Mouse (Mus musculus): ENCODE data around the gene Tes. TPM values are rescaled to one million over a fixed set of nuclear protein-coding genes. Genes with fewer than 3 reads are reported as not detected.

Tes gene
- total and polyA plus RNA-seq, 3 experiments = not detected

GRCm38 (mm10) chr6:17079826-17080225, 14.9 kb downstream of the Tes start:
- dilution Hi-C loops (cut with MboI; ENCODE audit: extremely low pct_ligation_motif_present, extremely low pct_unique_long_range_greater_than_20kb, low sequenced_read_pairs) (no loop called here), in situ Hi-C loops (cut with MboI; ENCODE audit: low pct_ligation_motif_present, low pct_unique_long_range_greater_than_20kb, low sequenced_read_pairs) (no loop called here)
- TF ChIP-seq SIN3A (IDR thresholded peaks at IDR 0.05; ENCODE audit: low read length) (no peak), USF2 (conservative IDR thresholded peaks at IDR 0.05; ENCODE audit: low read depth, low read length) (no peak), ETS1 (conservative IDR thresholded peaks at IDR 0.05; ENCODE audit: low read depth, low read length) (no peak), POLR2A (IDR thresholded peaks at IDR 0.05; ENCODE audit: low read depth, low read length) (no peak), PAX5 (IDR thresholded peaks at IDR 0.05; ENCODE audit: low read length) (no peak), ZKSCAN1 (IDR thresholded peaks at IDR 0.05; ENCODE audit: borderline replicate concordance, low read depth, low read length) (no peak), USF1 (IDR thresholded peaks at IDR 0.05; ENCODE audit: low read depth, low read length) (no peak), MAZ (IDR thresholded peaks at IDR 0.05; ENCODE audit: low read depth, low read length) (no peak), NRF1 (IDR thresholded peaks at IDR 0.05; ENCODE audit: low read depth, low read length) (no peak), BHLHE40 (IDR thresholded peaks at IDR 0.05; ENCODE audit: low read depth, low read length) (no peak)
- Histone ChIP-seq H3K9ac (ENCODE audit: insufficient read depth, low read depth) (no peak overlapping the region), H3K4me3 (replicated peaks in 1 of 3; ENCODE audit: low read depth in 2 of 3, low read length in 2 of 3, poor library complexity in 1 of 3) (no peak overlapping the region), H3K4me1 (ENCODE audit: control insufficient read depth in 1 of 2, insufficient read depth in 2 of 2) (no peaks in the 10 kb centered on the region), H3K27me3 (replicated peaks) (no peaks in the 10 kb centered on the region), H3K27ac (ENCODE audit: insufficient read depth, low read depth) (no peak overlapping the region), H3K79me2 (replicated peaks; ENCODE audit: control insufficient read depth, extremely low read depth, insufficient read depth, poor library complexity, severe bottlenecking) (no peaks in the 10 kb centered on the region), H3K4me2 (ENCODE audit: insufficient read depth, low read depth, poor library complexity, severe bottlenecking) (no peak overlapping the region), H3K36me3 (replicated peaks in 1 of 2; ENCODE audit: control insufficient read depth in 1 of 2, insufficient read depth in 1 of 2, low read length in 1 of 2) (no peaks in the 10 kb centered on the region), H3K9me3 (replicated peaks; ENCODE audit: low read length) (no peaks in the 10 kb centered on the region)
- no peak for DNase-seq (ENCODE audit: extremely low read depth)

- peaks cover 0 to 2% of the 10 kb centered on the region in 2 experiments; a peak in 2 of 4 replicates for H3K4me1 ChIP-seq (ENCODE audit: control insufficient read depth in 1 of 2, insufficient read depth in 2 of 2)
- H3K9me3 ChIP-seq (replicated peaks; ENCODE audit: low read length) = no peaks in the 10 kb centered on the region
- dilution Hi-C loops (cut with MboI; ENCODE audit: extremely low pct_ligation_motif_present, extremely low pct_unique_long_range_greater_than_20kb, low sequenced_read_pairs) (no loop called here), in situ Hi-C loops (cut with MboI; ENCODE audit: low pct_ligation_motif_present, low pct_unique_long_range_greater_than_20kb, low sequenced_read_pairs) (no loop called here)
- no peak overlapping the region for H3K9ac ChIP-seq (ENCODE audit: insufficient read depth, low read depth)
- H3K36me3 ChIP-seq (replicated peaks in 1 of 2; ENCODE audit: control insufficient read depth in 1 of 2, insufficient read depth in 1 of 2, low read length in 1 of 2) = no peaks in the 10 kb centered on the region
- H3K27ac ChIP-seq (ENCODE audit: insufficient read depth, low read depth) = no peak overlapping the region
- H3K4me2 ChIP-seq (ENCODE audit: insufficient read depth, low read depth, poor library complexity, severe bottlenecking) = no peak overlapping the region
- no peak overlapping the region for H3K4me3 ChIP-seq (replicated peaks in 1 of 3; ENCODE audit: low read depth in 2 of 3, low read length in 2 of 3, poor library complexity in 1 of 3)
- H3K27me3 ChIP-seq (replicated peaks) = no peaks in the 10 kb centered on the region
- no peak for DNase-seq (ENCODE audit: extremely low read depth)
- H3K79me2 ChIP-seq (replicated peaks; ENCODE audit: control insufficient read depth, extremely low read depth, insufficient read depth, poor library complexity, severe bottlenecking) = no peaks in the 10 kb centered on the region
- no peak for TF ChIP-seq POLR2AphosphoS2 (IDR thresholded peaks at IDR 0.05; ENCODE audit: low read depth, low read length)
Observed at GRCm38 (mm10) chr6:17082238-17082637, 17.3 kb downstream of the Tes start.

- DNase-seq (ENCODE audit: extremely low read depth) = no peak
- TF ChIP-seq ZKSCAN1 (IDR thresholded peaks at IDR 0.05; ENCODE audit: borderline replicate concordance, low read depth, low read length) = no peak
- TF ChIP-seq SMC3 (IDR thresholded peaks at IDR 0.05; ENCODE audit: low read depth, low read length) = no peak
- TF ChIP-seq USF2 (conservative IDR thresholded peaks at IDR 0.05; ENCODE audit: low read depth, low read length) = no peak
- no peak for TF ChIP-seq CHD2 (IDR thresholded peaks at IDR 0.05; ENCODE audit: low read length)
- TF ChIP-seq E2F4 (IDR thresholded peaks at IDR 0.05; ENCODE audit: insufficient replicate concordance, low read depth, low read length) = no peak
- TF ChIP-seq CHD1 (IDR thresholded peaks at IDR 0.05; ENCODE audit: low read depth, low read length) = no peak
- TF ChIP-seq RCOR1 (conservative IDR thresholded peaks at IDR 0.05; ENCODE audit: low read depth, low read length) = no peak
- no peak for TF ChIP-seq BHLHE40 (IDR thresholded peaks at IDR 0.05; ENCODE audit: low read depth, low read length)
- no peak for TF ChIP-seq ZC3H11A (IDR thresholded peaks at IDR 0.05; ENCODE audit: low read depth, low read length)
- no peak for TF ChIP-seq EP300 (IDR thresholded peaks at IDR 0.05; ENCODE audit: low read length)
- TF ChIP-seq MXI1 (IDR thresholded peaks at IDR 0.05; ENCODE audit: low read depth, low read length) = no peak
- TF ChIP-seq MEF2A (IDR thresholded peaks at IDR 0.05; ENCODE audit: borderline replicate concordance, low read depth, low read length) = no peak
- TF ChIP-seq TCF12 (IDR thresholded peaks at IDR 0.05; ENCODE audit: low read depth, low read length) = no peak
- no peak for TF ChIP-seq ELF1 (IDR thresholded peaks at IDR 0.05; ENCODE audit: low read depth, low read length)
- no peak for TF ChIP-seq IRF4 (IDR thresholded peaks at IDR 0.05; ENCODE audit: low read depth, low read length)
- TF ChIP-seq MAX (IDR thresholded peaks at IDR 0.05; ENCODE audit: low read length) = no peak
- no peak for TF ChIP-seq JUND (conservative IDR thresholded peaks at IDR 0.05; ENCODE audit: low read depth, low read length)
- TF ChIP-seq HCFC1 (IDR thresholded peaks at IDR 0.05; ENCODE audit: low read depth, low read length) = no peak
- H3K4me1 ChIP-seq (ENCODE audit: control insufficient read depth in 1 of 2, insufficient read depth in 2 of 2) = peaks cover 0 to 4% of the 10 kb centered on the region in 2 experiments; a peak in 2 of 4 replicates
- H3K4me3 ChIP-seq (replicated peaks in 1 of 3; ENCODE audit: low read depth in 2 of 3, low read length in 2 of 3, poor library complexity in 1 of 3) = no peak overlapping the region
- no peaks in the 10 kb centered on the region for H3K79me2 ChIP-seq (replicated peaks; ENCODE audit: control insufficient read depth, extremely low read depth, insufficient read depth, poor library complexity, severe bottlenecking)
- H3K27ac ChIP-seq (ENCODE audit: insufficient read depth, low read depth) = no peak overlapping the region
- in situ Hi-C loops (cut with MboI; ENCODE audit: low pct_ligation_motif_present, low pct_unique_long_range_greater_than_20kb, low sequenced_read_pairs) (no loop called here), dilution Hi-C loops (cut with MboI; ENCODE audit: extremely low pct_ligation_motif_present, extremely low pct_unique_long_range_greater_than_20kb, low sequenced_read_pairs) (no loop called here)
- H3K4me2 ChIP-seq (ENCODE audit: insufficient read depth, low read depth, poor library complexity, severe bottlenecking) = no peak overlapping the region
- H3K36me3 ChIP-seq (replicated peaks in 1 of 2; ENCODE audit: control insufficient read depth in 1 of 2, insufficient read depth in 1 of 2, low read length in 1 of 2) = no peaks in the 10 kb centered on the region
- no peak overlapping the region for H3K9ac ChIP-seq (ENCODE audit: insufficient read depth, low read depth)
- H3K27me3 ChIP-seq (replicated peaks) = no peaks in the 10 kb centered on the region
- no peaks in the 10 kb centered on the region for H3K9me3 ChIP-seq (replicated peaks; ENCODE audit: low read length)
Observed at GRCm38 (mm10) chr6:17082800-17083199, 17.9 kb downstream of the Tes start.

All from CH12.LX (cell line).